Mouse (Mus musculus): Measurements from ENCODE around the gene 5330417H12Rik. TPM values are rescaled to one million over a fixed set of nuclear protein-coding genes. Genes with fewer than 3 reads are reported as not detected.

The 5330417H12Rik gene
- polyA plus RNA-seq (2012; rRNA removed) (not detected in 2 replicates), polyA plus RNA-seq (2014; fragmentation: Nextera tagmentation; extraction: Ambion mirVana) (not detected in 2 replicates)

DNA sequence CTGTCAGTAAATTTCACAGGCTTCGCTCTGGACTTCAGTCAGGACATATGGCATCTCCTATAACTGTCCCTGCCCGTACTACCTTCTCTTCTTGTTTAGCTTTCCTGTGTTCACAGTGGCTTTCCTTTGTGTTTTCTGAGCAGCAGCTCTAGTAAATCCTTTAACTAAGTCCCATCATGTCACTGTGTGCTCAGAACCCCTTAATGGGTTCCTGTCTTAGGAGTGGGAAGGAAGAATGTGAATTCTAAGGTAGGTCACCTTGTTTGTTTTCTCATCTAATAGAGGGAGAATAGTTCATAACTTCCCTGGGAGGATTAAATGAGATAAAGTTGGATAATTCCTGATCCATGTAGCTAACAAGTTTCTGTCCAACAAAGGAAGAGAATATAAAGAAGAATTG lies at the start of gene 5330417H12Rik:
5330417H12Rik (minus strand) TSS at position 101 of the 400 bp plus-strand sequence.
- Histone ChIP-seq H3K9ac (replicated peaks) (no peak within 1 kb of the TSS), H3K36me3 (replicated peaks; ENCODE audit: control insufficient read depth, insufficient read depth, low read depth) (no peaks in the 10 kb centered on the region), H3K4me3 (ENCODE audit: insufficient read depth in 1 of 2, low read depth in 2 of 2, low read length in 2 of 2) (no peak within 1 kb of the TSS), H3K4me2 (ENCODE audit: low read depth) (no peak within 1 kb of the TSS), H3K9me3 (ENCODE audit: control insufficient read depth, low read length) (no peaks in the 10 kb centered on the region), H3K4me1 (replicated peaks; ENCODE audit: control insufficient read depth in 2 of 2, insufficient read depth in 2 of 2, low read length in 1 of 2) (no peaks in the 10 kb centered on the region), H3K27ac (no peak within 1 kb of the TSS), H3K27me3 (ENCODE audit: control insufficient read depth, insufficient read depth, low read length) (no peaks in the 10 kb centered on the region)
- 62% methylated on average over 2 of the region's 2 CpGs for WGBS (ENCODE audit: insufficient replicate concordance)
- no peak for ATAC-seq (ENCODE audit: insufficient read depth)
- no peak for DNase-seq (ENCODE audit: low read depth in 3 of 3, low spot score in 3 of 3)
- TF ChIP-seq EP300 (IDR thresholded peaks at IDR 0.05; ENCODE audit: low read depth) (no peak), CTCF (IDR thresholded peaks at IDR 0.05; ENCODE audit: low read depth) (no peak)

- H3K27ac ChIP-seq, result no peak overlapping the region
- no peak overlapping the region for H3K4me2 ChIP-seq (ENCODE audit: low read depth)
- ATAC-seq (ENCODE audit: insufficient read depth) (no peak), DNase-seq (ENCODE audit: low read depth in 3 of 3, low spot score in 3 of 3) (no peak)
- H3K27me3 ChIP-seq (ENCODE audit: control insufficient read depth, insufficient read depth, low read length), result no peaks in the 10 kb centered on the region
- H3K9me3 ChIP-seq (ENCODE audit: control insufficient read depth, low read length), result no peaks in the 10 kb centered on the region
- H3K36me3 ChIP-seq (replicated peaks; ENCODE audit: control insufficient read depth, insufficient read depth, low read depth), result no peaks in the 10 kb centered on the region
- no peak overlapping the region for H3K9ac ChIP-seq (replicated peaks)
- TF ChIP-seq CTCF (IDR thresholded peaks at IDR 0.05; ENCODE audit: low read depth) (no peak), EP300 (IDR thresholded peaks at IDR 0.05; ENCODE audit: low read depth) (no peak)
- no peak overlapping the region for H3K4me3 ChIP-seq (ENCODE audit: insufficient read depth in 1 of 2, low read depth in 2 of 2, low read length in 2 of 2)
- 57% methylated on average over 5 of the region's 5 CpGs for WGBS (ENCODE audit: insufficient replicate concordance)
- H3K4me1 ChIP-seq (replicated peaks; ENCODE audit: control insufficient read depth in 2 of 2, insufficient read depth in 2 of 2, low read length in 1 of 2), result peaks cover 0 to 25% of the 10 kb centered on the region in 2 experiments; a peak in 2 of 4 replicates
Observed at GRCm38 (mm10) chr7:107668514-107668913, 43.6 kb upstream of the 5330417H12Rik start.

DNA sequence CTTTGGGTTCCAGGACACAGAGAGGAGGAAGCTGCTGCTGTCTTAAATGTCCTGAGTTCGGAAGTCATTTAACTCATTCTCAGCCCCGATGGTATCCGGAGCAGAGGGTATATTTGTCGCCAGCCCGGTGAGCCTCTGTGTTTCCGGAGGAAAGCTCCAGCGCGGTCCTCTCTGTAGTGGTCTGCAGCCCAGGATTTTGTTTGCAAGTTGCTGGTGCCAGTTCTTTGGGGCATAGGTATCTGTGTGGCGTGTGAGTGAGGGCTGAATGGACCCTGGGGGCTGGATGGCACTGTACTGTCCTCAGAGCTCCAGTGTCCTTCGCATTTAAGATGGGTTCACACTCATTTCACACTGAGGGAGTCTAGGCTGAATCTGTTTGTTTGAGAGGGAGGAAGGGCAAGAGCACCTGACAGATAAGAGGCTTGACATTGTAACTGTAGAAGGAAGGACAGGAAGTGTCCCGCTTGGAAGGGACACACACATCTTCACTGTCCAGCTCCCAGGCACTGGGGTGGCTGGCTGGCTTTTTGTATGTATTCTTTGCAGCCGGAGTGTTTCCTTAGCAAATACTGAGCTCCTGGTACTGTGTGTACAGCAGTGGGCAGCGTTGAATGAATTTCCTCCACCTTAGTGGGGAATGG lies 41.4 kb upstream of the 5330417H12Rik start:
- peak overlapping the region in 1 of 2 experiments; percentile 27; a peak in 1 of 4 replicates for H3K4me3 ChIP-seq (ENCODE audit: insufficient read depth in 1 of 2, low read depth in 2 of 2, low read length in 2 of 2)
- no peak overlapping the region for H3K9ac ChIP-seq (replicated peaks)
- H3K27me3 ChIP-seq (ENCODE audit: control insufficient read depth, insufficient read depth, low read length), result no peaks in the 10 kb centered on the region
- H3K9me3 ChIP-seq (ENCODE audit: control insufficient read depth, low read length), result no peaks in the 10 kb centered on the region
- TF ChIP-seq CTCF (IDR thresholded peaks at IDR 0.05; ENCODE audit: low read depth) (no peak), EP300 (IDR thresholded peaks at IDR 0.05; ENCODE audit: low read depth) (no peak)
- DNase-seq (ENCODE audit: low read depth in 3 of 3, low spot score in 3 of 3) (no peak), ATAC-seq (ENCODE audit: insufficient read depth) (no peak)
- WGBS (ENCODE audit: insufficient replicate concordance), result 14% methylated on average over 13 of the region's 13 CpGs
- H3K4me2 ChIP-seq (ENCODE audit: low read depth), result peak overlapping the region; percentile 13
- H3K4me1 ChIP-seq (replicated peaks; ENCODE audit: control insufficient read depth in 2 of 2, insufficient read depth in 2 of 2, low read length in 1 of 2), result peaks cover 0 to 25% of the 10 kb centered on the region in 2 experiments; a peak in 2 of 4 replicates
- H3K36me3 ChIP-seq (replicated peaks; ENCODE audit: control insufficient read depth, insufficient read depth, low read depth), result no peaks in the 10 kb centered on the region
- no peak overlapping the region for H3K27ac ChIP-seq

- peaks cover 0 to 25% of the 10 kb centered on the region in 2 experiments; a peak in 2 of 4 replicates for H3K4me1 ChIP-seq (replicated peaks; ENCODE audit: control insufficient read depth in 2 of 2, insufficient read depth in 2 of 2, low read length in 1 of 2)
- no peak for DNase-seq (ENCODE audit: low read depth in 3 of 3, low spot score in 3 of 3)
- WGBS (ENCODE audit: insufficient replicate concordance), result 10% methylated on average over 9 of the region's 9 CpGs
- no peaks in the 10 kb centered on the region for H3K9me3 ChIP-seq (ENCODE audit: control insufficient read depth, low read length)
- no peak overlapping the region for H3K9ac ChIP-seq (replicated peaks)
- TF ChIP-seq CTCF (IDR thresholded peaks at IDR 0.05; ENCODE audit: low read depth) (no peak), EP300 (IDR thresholded peaks at IDR 0.05; ENCODE audit: low read depth) (no peak)
- H3K4me3 ChIP-seq (ENCODE audit: insufficient read depth in 1 of 2, low read depth in 2 of 2, low read length in 2 of 2), result peak overlapping the region in 1 of 2 experiments; percentile 27; a peak in 1 of 4 replicates
- H3K27me3 ChIP-seq (ENCODE audit: control insufficient read depth, insufficient read depth, low read length), result no peaks in the 10 kb centered on the region
- ATAC-seq (ENCODE audit: insufficient read depth), result no peak
- peak overlapping the region; percentile 13 for H3K4me2 ChIP-seq (ENCODE audit: low read depth)
- no peaks in the 10 kb centered on the region for H3K36me3 ChIP-seq (replicated peaks; ENCODE audit: control insufficient read depth, insufficient read depth, low read depth)
- H3K27ac ChIP-seq, result no peak overlapping the region
Observed at GRCm38 (mm10) chr7:107665586-107666261, 40.8 kb upstream of the 5330417H12Rik start.

DNA sequence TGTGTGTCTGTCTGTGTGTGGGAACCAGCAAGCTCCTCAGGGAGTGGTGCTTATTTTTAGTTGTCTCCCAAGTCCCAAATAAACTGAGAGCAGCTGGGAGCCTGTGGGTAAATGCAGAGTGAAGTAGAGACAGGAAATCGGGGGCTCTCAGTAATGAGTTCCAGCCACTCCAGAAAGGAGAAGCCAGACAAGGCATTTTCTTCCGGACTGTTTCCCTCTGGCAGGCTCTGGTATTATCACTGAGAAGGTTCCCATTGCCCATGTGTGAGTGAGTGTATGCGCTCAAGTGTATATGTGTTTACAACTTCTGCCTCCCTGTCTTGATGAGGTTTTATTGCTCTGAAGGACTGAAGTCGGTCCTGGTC lies 40.2 kb upstream of the 5330417H12Rik start:
- no peaks in the 10 kb centered on the region for H3K9me3 ChIP-seq (ENCODE audit: control insufficient read depth, low read length)
- H3K4me3 ChIP-seq (ENCODE audit: insufficient read depth in 1 of 2, low read depth in 2 of 2, low read length in 2 of 2), result no peak overlapping the region
- H3K4me1 ChIP-seq (replicated peaks; ENCODE audit: control insufficient read depth in 2 of 2, insufficient read depth in 2 of 2, low read length in 1 of 2), result peaks cover 0 to 25% of the 10 kb centered on the region in 2 experiments; a peak in 2 of 4 replicates
- ATAC-seq (ENCODE audit: insufficient read depth) (no peak), DNase-seq (ENCODE audit: low read depth in 3 of 3, low spot score in 3 of 3) (no peak)
- no peaks in the 10 kb centered on the region for H3K36me3 ChIP-seq (replicated peaks; ENCODE audit: control insufficient read depth, insufficient read depth, low read depth)
- H3K27me3 ChIP-seq (ENCODE audit: control insufficient read depth, insufficient read depth, low read length), result no peaks in the 10 kb centered on the region
- H3K4me2 ChIP-seq (ENCODE audit: low read depth), result no peak overlapping the region
- TF ChIP-seq EP300 (IDR thresholded peaks at IDR 0.05; ENCODE audit: low read depth) (no peak), CTCF (IDR thresholded peaks at IDR 0.05; ENCODE audit: low read depth) (no peak)
- H3K27ac ChIP-seq, result no peak overlapping the region
- 10% methylated on average over 4 of the region's 4 CpGs for WGBS (ENCODE audit: insufficient replicate concordance)
- no peak overlapping the region for H3K9ac ChIP-seq (replicated peaks)
